Comparison of ENCODE assay signal across 12 mouse cellular contexts in genomic region chr3:129651765-129652164, GRCm38 (mm10).
"Had no signal": no experiment of that assay in that cellular context is flagged by ENCODE, and none has a peak within 500 bp of the region (broad histone marks: within the 10 kb centered on the region; RNA-seq: fewer than 3 reads in every experiment).

No protein-coding gene starts in this region.

- H3K27me3 ChIP-seq: limb, embryonic 12.5 days; liver, embryonic 13.5 days; lung, embryonic 15.5 days; midbrain, embryonic 12.5 days; stomach, embryonic 15.5 days had no signal

- DNase-seq: kidney, postnatal 25 days; layer of hippocampus, adult 9-11 months; layer of hippocampus, postnatal 36 days; liver; liver, embryonic 13.5 days; liver, postnatal 0 days; lung, postnatal 14 days; right cerebral cortex, postnatal 14 days had no signal

- H3K4me1 ChIP-seq: liver, embryonic 13.5 days; midbrain, embryonic 12.5 days; stomach, embryonic 15.5 days had no signal

- H3K27ac ChIP-seq: limb, embryonic 12.5 days; liver, embryonic 13.5 days; lung, embryonic 15.5 days; midbrain, embryonic 12.5 days; stomach, embryonic 15.5 days had no signal

- H3K4me3 ChIP-seq: limb, embryonic 12.5 days; liver, embryonic 13.5 days; lung, embryonic 15.5 days; midbrain, embryonic 12.5 days; stomach, embryonic 15.5 days had no signal
